Mouse (Mus musculus): ENCODE results near the gene Chga. TPM values are rescaled to one million over a fixed set of nuclear protein-coding genes. Genes with fewer than 3 reads are reported as not detected.

Gene Chga
- total RNA-seq, 2 experiments from 2014 or later: not detected

- no peak for DNase-seq
- intact Hi-C loops (cut with DNase I): no loop called here
- H3K27ac ChIP-seq: no peak overlapping the region
- H3K4me3 ChIP-seq: no peak overlapping the region
- no peak for TF ChIP-seq CTCF (IDR thresholded peaks at IDR 0.05)
Observed at GRCm38 (mm10) chr12:102590711-102591360, 36.1 kb downstream of the Chga start.

GRCm38 (mm10) chr12:102593699-102594098, 38.9 kb downstream of the Chga start:
- no peak for TF ChIP-seq CTCF (IDR thresholded peaks at IDR 0.05)
- intact Hi-C loops (cut with DNase I): no loop called here
- peak overlapping the region; percentile 57 for H3K27ac ChIP-seq

GRCm38 (mm10) chr12:102594627-102595026, 39.9 kb downstream of the Chga start:
- peak overlapping the region; percentile 57 for H3K27ac ChIP-seq
- H3K4me3 ChIP-seq: no peak overlapping the region
- TF ChIP-seq CTCF (IDR thresholded peaks at IDR 0.05): no peak
- DNase-seq: peak; percentile 33
- intact Hi-C loops (cut with DNase I): no loop called here

More at GRCm38 (mm10) chr12:102593699-102594098, 38.9 kb downstream of the Chga start:
- no peak overlapping the region for H3K4me3 ChIP-seq
- DNase-seq: peak; percentile 39

- TF ChIP-seq CTCF (IDR thresholded peaks at IDR 0.05): peak; percentile 71
- no peak overlapping the region for H3K4me3 ChIP-seq
- DNase-seq: peak; percentile 38
- no peak overlapping the region; the same call in 1 of the 2 replicates for H3K27ac ChIP-seq
- intact Hi-C loops (cut with DNase I): no loop called here
Observed at GRCm38 (mm10) chr12:102596410-102596809, 41.6 kb downstream of the Chga start.

GRCm38 (mm10) chr12:102597466-102597865, 42.7 kb downstream of the Chga start:
- H3K27ac ChIP-seq: peak overlapping the region; percentile 66
- intact Hi-C loops (cut with DNase I): no loop called here
- DNase-seq: peak; percentile 77
- H3K4me3 ChIP-seq: no peak overlapping the region
- TF ChIP-seq CTCF (IDR thresholded peaks at IDR 0.05): no peak

- Histone ChIP-seq H3K27ac (no peak overlapping the region), H3K4me3 (no peak overlapping the region)
- intact Hi-C loops (cut with DNase I): no loop called here
- peak; percentile 42 for TF ChIP-seq CTCF (IDR thresholded peaks at IDR 0.05)
- DNase-seq: no peak
Observed at GRCm38 (mm10) chr12:102598535-102598934, 43.8 kb downstream of the Chga start.

GRCm38 (mm10) chr12:102599801-102600200, 45.0 kb downstream of the Chga start:
- intact Hi-C loops (cut with DNase I): no loop called here
- Histone ChIP-seq H3K4me3 (no peak overlapping the region), H3K27ac (no peak overlapping the region)
- no peak for TF ChIP-seq CTCF (IDR thresholded peaks at IDR 0.05)
- no peak for DNase-seq

GRCm38 (mm10) chr12:102600345-102600744, 45.6 kb downstream of the Chga start:
- no peak overlapping the region for H3K27ac ChIP-seq
- intact Hi-C loops (cut with DNase I): no loop called here
- H3K4me3 ChIP-seq: no peak overlapping the region
- no peak for TF ChIP-seq CTCF (IDR thresholded peaks at IDR 0.05)
- DNase-seq: no peak

- intact Hi-C loops (cut with DNase I): no loop called here
- no peak for DNase-seq
- Histone ChIP-seq H3K27ac (no peak overlapping the region), H3K4me3 (no peak overlapping the region)
- no peak for TF ChIP-seq CTCF (IDR thresholded peaks at IDR 0.05)
Observed at GRCm38 (mm10) chr12:102601847-102602246, 47.1 kb downstream of the Chga start.

GRCm38 (mm10) chr12:102602255-102603041, 47.7 kb downstream of the Chga start:
- DNase-seq: no peak
- Histone ChIP-seq H3K4me3 (no peak overlapping the region), H3K27ac (no peak overlapping the region)
- no peak for TF ChIP-seq CTCF (IDR thresholded peaks at IDR 0.05)
- intact Hi-C loops (cut with DNase I): no loop called here

- DNase-seq: no peak
- no peak overlapping the region for H3K27ac ChIP-seq
- intact Hi-C loops (cut with DNase I): no loop called here
- no peak for TF ChIP-seq CTCF (IDR thresholded peaks at IDR 0.05)
- H3K4me3 ChIP-seq: no peak overlapping the region
Observed at GRCm38 (mm10) chr12:102605607-102606006, 50.8 kb downstream of the Chga start.

GRCm38 (mm10) chr12:102607066-102607465, 52.3 kb downstream of the Chga start:
- DNase-seq: no peak
- Histone ChIP-seq H3K4me3 (no peak overlapping the region), H3K27ac (no peak overlapping the region)
- intact Hi-C loops (cut with DNase I): no loop called here
- TF ChIP-seq CTCF (IDR thresholded peaks at IDR 0.05): no peak

GRCm38 (mm10) chr12:102607808-102608517, 53.2 kb downstream of the Chga start:
- no peak for TF ChIP-seq CTCF (IDR thresholded peaks at IDR 0.05)
- Histone ChIP-seq H3K27ac (peak overlapping the region; percentile 6; the same call in 1 of the 2 replicates), H3K4me3 (no peak overlapping the region)
- intact Hi-C loops (cut with DNase I): no loop called here
- peak; percentile 71 for DNase-seq

Measured in gastrocnemius, adult 2 months (tissue).